Mouse (Mus musculus) liver, postnatal 0 days (tissue): Measurements from ENCODE around the gene Gfod1.

Source experiments
- CTCF ChIP-seq: sonication (generic); IDR thresholded peaks from 2 replicates; pipeline ENCODE4 v1.5.1; 2016; ENCODE audit warnings: antibody characterized with exemption, low read depth
- EP300 ChIP-seq: IDR thresholded peaks from 2 replicates; pipeline ENCODE4 v1.6.1; 2016; ENCODE audit warnings: antibody characterized with exemption, low read depth, mild to moderate bottlenecking

GRCm38 (mm10) chr13:43209560-43209959, 94.4 kb downstream of the Gfod1 start:
- TF ChIP-seq CTCF, result no peak
- peak; percentile 73 for TF ChIP-seq EP300
